Mouse (Mus musculus) testis, postnatal 14 days (tissue): Measurements from ENCODE around the gene Nup210l.
"Not testable (repeated sequence)": the region's sequence is repeated elsewhere in the genome, so short reads cannot be mapped to it uniquely, and the experiment has no call there.

ENCODE experiments used
- DNase-seq: peaks from one replicate; pipeline ENCODE4 v3.0.0; 2021; ENCODE audit warnings: low spot score

Nup210l gene

DNA sequence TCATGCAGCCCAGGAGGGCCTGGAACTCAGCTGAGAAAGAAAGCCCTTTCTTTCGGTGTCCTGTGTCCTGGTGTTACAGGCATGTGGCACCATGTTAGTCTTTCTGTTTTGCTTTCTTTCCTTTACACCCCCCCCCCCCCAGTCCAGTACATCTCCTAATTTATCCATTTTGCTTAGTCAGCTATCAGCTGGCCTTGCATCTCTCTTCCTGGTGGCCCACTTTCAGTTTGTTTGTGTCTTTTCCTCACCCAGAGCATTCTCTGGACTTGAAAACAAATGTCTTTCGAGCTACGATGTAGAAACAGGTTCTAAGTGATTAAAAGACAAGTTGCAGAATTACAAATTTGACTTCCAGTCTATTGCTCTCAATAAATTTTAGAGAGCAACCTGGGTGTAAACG lies 118.5 kb downstream of the Nup210l start:
- DNase-seq: no peak

DNA sequence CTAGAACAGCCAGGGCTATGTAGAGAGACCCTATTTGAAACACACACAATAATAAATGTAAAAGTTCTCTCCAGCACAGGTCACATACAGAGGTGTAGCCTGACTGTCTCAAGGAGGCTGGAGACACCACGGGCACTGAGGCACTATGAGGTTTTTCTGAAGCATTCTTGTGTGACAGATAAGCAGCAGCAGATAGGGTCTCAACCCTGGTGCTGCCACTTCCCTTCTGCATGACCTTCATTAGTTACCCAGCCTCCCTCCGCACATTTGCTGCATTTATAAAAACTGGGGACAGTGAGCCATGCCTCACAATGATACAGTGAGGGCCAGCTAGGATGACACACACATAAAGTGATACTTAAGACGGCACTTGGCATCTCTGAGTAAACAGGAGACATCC lies 119.0 kb downstream of the Nup210l start:
- DNase-seq: no peak

DNA sequence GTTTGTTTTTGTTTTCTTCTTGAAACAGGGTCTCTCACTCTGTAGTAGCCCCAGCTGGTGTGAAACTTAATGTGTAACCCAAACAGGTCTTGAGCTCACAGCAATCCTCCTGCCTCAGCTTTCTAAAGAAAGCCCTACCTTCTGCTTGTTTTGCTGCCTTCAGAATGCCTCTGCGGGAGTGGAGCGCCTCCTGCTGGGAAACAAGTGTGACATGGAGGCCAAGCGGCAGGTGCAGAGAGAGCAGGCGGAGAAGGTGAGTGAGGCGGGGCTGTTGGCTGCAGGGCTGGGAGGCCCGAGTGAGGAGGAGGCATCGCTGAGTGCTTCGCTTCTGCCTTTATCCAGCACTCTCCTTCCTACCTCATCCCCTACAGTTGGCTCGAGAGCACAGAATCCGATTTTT lies 120.4 kb downstream of the Nup210l start:
- DNase-seq: no peak

DNA sequence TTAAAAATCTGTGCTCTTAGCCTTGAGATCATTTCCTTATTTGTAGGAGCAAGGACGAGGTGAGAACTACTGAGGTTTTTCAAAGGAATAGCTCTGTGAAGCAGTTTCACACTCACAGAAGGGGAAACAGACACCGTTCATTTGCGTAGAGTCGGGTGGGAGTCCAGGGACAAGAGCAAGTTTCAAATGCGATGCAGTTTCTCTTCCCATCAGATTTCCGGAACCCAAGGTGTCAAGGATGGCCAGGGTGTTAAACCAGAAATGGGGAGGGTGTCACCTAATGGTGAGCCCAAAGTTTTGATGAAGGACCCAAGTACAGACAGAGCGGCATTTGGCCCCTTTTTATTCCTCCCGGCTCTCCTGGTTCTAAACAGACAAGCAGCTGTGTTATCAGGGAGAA lies 127.1 kb downstream of the Nup210l start:
- no peak for DNase-seq

DNA sequence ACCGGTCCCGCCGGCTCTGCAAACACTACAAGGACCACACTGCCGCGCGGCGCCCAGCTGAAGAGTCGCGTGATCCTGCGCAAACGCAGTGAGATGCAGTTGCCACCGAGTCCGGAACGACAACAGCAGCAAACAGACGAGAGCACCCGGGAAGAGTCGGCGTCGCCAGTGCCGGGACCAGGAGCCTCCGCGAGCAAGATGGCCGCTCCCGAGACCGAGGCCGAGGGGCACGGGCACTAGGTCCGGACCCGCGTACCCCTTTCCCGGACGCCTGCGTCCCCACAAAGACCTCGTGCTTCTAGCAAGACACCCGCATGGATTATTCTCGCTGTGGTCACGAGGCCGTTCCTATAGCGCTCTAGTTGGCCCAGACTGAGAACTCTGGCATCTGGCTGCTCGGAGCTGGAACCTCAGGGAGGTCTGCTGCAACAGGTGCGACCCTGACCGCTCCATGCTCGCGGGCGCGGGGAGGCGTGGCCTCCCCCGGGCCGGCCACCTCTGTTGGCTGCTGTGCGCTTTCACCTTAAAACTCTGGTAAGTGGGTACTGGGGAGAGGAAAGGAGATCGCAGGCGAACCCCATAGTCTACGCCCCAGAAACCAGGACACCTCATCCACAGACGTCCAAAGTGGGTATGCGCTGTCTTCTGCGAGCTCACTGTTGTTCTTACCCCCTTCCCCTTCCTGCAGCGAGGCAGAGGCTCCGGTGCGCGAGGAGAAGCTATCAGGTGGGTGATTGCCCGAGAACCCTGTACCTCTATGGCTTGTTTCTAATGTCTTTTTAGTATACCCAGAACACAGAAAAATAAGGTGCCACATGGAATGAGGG lies 127.8 kb downstream of the Nup210l start, which contains the start of gene Jtb:
Gene Jtb (plus strand): TSS at position 91 of the 827 bp plus-strand sequence.
- peak; percentile 93 for DNase-seq

DNA sequence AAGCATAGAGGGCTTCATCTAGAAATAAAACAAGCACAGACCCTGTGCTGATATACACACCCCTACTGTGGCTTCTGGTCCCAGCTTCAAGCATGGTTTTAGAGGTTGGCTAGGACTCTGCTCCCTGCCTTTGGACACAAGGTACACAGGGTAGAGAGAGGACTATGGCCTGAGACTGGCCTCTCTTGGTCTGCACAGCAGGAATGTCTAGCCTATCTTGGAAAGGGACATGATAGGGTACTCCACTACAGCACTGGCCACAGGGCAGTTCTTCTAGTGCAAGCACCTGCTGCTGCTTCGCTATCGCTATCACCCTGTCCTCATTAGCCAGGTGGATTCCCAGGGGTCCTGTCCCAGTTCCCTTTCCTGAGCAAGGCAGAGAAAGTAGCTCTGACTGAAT lies 137.3 kb downstream of the Nup210l start:
- DNase-seq: no peak

DNA sequence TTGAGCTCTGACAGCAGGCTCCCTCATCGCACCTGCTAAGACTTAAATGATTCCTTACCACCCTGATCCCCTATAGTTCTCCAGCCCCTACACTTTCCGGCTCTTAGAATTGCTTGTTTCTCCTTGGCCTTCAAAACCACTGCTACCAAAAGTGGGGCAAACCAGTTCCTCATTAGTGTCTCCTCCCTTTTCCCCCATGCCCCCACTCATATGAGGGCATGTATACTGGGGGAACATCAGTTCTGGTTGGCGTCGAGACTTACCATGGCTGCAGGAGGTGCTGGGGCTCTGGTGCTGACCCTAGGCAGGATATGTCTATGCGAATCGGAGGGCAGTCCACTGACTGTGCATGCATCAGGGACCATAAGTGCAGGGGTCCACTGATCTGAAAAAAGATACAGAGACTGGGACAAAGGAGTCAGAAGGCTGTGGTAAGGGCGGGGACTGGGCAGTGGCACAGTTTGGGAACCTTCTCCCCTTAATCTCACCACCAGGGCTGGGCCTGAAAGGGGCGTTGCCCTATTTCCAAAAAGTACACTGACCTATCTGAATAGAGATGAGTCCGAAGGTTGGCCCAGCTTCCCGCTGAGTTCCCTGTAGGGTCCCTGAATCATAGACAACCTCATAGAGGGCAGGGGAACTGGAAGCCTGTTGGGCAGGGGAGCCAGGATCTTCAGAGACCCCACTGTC lies 137.9 kb downstream of the Nup210l start:
- no peak for DNase-seq

DNA sequence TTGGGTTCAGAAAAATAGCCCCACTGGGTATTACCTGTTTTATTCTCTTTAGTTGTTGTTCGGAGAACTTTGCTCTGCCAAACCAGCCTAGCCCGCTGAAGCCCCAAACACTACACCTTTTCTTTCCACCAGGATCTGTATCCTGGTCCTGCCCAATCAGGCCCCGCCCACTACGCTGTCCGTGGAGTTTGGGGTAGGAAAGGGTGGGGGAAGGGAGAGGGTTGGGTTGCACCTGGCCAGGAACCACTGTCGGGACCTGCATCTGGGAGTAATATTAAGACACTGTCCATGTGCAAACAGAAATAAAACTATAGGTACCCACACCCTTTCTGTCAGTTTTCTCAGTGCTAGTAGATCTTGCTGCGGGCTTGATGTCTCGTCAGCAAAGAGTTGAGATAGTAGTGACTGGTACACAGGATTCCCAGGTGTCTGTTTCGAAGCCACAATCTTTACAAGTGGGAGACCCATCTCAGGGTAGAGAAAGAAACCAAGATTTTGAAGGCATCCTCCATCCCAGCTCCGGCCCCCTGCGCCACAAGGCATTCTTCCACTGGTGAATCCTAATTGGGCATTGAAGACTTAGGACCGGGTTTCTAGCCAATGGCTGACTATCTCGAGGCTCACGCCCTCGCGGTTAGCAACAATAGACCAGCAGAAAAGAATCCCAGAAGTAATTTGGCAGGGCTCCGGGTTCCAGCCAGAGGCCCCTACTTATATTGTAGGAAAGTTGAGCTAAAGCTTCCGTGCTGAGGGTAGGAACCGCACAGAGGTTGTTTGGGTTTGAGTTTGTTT lies 139.2 kb downstream of the Nup210l start, which contains the start of gene Creb3l4:
Gene Creb3l4 (minus strand): TSS at position 529 of the 792 bp plus-strand sequence.
- peak; percentile 56 for DNase-seq

DNA sequence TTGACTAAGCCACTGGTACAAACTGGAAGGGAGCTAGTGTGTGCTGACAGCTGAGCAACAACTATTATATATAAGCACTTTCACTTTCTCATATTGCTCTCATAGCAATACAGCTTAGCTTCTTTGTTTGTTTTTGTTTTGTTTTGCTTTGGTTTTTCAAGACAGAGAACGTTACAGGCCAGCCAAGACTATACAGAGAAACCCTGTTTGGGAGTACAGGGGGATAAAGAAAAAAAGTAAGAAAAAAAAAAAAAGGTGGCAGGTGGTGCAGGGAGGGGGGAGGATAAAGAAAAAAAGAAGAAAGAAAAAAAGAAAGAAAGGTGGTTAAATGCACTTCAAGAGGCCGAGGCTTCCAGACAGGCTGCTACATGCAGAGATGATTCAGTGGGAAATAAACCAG lies 141.5 kb downstream of the Nup210l start:
- no peak for DNase-seq

DNA sequence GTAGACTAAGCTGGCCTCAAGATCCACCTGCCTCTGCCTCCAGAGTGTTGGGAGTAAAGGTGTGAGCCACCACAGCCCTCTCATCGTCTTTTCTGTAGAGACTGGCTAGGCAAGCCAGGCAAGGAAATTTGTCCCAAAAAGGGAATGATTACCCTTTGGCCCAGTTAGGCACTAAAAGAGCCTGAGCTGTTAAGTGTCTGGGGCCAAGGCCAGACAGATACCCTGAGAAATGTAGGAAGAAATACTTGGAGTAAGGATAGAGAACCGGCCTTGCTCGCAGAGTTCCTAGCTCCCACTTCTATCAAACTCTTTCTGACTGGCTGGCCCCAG lies 143.7 kb downstream of the Nup210l start:
- no peak for DNase-seq

DNA sequence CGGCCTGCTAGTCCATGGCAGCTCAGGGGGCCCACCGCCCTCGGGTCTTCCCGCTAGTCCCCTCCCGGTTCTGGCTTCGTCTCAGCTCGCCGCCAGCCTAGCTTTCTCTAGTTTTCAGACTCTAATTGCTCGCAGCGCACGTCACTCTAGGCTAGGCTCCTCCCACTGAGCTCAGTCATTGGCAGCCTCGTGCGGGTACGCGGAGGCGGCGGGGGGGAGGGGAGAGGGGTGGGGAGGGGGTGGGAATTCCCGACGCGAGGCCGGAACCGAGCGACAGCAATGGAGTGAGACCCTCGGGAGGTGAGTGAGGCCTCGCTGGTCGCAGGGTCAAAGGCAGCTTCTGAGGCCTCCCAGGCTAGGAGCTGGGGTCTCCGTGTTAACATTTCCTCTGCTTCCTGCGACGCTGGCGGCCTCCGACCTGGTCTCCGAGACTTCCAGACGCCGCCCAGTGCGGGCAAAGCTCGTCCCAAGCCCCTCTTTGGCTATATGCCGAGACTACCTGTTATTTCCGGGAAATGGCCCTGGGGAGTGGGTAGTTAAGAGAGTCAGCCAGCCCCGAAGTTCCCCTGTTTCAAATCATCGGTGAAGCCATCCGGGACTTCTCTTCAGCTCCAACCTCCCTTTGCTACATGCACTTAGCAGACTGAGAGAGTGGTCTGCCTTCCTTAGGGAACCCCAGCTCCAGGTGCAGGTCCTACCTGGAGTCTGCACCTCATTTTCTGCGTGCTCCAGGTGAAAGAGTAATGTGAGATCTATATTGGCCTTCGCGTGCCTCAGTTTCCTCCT lies 144.2 kb downstream of the Nup210l start, which contains the start of gene Slc39a1:
Gene Slc39a1 (plus strand): TSS at position 213 of the 786 bp plus-strand sequence.
- DNase-seq: peak; percentile 92

DNA sequence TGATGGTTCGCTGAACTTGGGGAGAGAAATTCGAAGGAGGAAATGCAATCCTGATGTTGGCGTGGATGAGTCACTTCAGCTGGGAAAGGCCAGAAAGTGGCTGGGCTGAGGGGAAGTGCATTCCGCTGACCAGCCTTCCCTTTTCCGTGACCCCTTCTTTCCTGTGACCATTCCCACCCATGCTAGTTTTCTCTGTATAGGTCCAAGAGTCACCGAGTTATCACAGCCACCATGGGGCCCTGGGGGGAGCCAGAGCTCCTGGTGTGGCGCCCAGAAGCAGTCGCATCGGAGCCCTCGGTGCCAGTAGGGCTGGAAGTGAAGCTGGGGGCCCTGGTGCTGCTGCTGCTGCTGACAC lies 144.8 kb downstream of the Nup210l start:
- no peak for DNase-seq

DNA sequence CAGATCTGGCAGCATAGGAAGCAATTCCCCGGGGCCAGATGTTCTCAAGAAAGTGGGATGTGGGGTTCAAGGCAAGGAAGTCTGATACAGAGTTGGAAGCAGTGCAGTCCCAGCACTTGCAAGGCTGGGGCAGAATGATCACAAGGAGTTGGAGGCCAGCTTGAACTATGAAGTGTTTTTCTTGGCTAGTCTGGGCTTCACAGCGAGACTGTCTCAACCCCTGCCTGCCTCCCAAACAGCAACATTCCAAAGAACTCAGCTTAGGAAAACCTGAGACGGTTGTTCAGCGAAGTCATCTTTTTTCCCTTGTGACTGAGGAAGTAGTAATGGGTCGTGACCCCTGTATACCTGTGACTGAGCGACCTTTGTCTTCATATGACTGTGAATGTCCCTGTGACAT lies 146.9 kb downstream of the Nup210l start:
- no peak for DNase-seq

DNA sequence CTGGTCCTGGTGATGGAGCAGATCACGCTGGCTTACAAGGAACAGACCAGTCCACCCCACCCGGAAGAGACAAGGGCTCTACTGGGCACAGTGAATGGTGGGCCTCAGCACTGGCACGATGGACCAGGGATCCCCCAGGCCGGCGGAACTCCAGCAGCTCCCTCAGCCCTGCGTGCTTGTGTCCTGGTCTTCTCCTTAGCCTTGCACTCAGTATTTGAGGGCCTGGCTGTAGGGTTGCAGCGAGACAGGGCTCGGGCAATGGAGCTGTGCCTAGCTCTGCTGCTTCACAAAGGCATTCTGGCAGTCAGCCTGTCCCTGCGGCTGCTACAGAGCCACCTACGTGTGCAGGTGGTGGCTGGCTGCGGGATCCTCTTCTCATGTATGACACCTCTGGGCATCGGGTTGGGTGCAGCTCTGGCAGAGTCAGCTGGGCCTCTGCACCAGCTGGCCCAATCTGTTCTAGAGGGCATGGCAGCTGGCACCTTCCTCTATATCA lies 147.8 kb downstream of the Nup210l start:
- DNase-seq: not testable (repeated sequence)

DNA sequence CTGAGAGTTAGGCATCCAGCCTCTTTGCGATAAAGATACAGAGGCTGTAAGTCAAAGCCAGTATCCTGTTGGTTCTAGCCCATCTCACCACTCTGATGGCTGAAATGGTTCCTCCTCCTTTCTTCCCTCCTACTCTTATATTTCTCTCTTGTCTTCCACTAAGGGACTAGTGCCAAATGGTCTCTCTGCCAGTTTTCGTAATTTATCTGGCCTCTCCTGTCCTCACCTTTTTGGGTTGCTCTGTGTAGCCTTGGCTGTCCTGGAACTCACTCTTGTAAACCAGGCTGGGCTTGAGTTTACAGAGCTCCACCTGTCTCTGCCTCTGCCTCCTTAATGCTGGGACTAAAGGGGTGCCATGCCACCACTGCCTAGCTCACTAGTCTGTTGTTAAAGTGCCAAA lies 148.7 kb downstream of the Nup210l start:
- DNase-seq: not testable (repeated sequence)

DNA sequence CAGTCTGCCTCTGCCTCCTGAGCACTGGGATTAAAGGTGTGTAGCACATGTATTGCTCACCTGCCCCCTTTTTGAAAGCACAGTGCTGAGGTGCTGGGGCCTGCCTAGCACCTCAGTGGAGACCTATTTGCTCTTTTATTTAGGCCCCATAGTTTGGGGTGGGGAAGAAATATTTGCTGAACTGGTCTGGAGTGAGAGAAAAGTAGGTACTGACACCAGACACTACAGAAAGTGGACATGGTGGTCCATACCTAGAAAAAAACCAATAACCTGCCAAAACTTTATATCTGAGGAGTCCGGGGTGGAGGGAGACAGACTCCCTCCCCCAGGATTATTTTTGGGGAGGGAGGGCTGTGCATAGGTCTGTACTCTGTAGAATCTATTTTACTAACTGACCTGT lies 149.2 kb downstream of the Nup210l start:
- not testable (repeated sequence) for DNase-seq

DNA sequence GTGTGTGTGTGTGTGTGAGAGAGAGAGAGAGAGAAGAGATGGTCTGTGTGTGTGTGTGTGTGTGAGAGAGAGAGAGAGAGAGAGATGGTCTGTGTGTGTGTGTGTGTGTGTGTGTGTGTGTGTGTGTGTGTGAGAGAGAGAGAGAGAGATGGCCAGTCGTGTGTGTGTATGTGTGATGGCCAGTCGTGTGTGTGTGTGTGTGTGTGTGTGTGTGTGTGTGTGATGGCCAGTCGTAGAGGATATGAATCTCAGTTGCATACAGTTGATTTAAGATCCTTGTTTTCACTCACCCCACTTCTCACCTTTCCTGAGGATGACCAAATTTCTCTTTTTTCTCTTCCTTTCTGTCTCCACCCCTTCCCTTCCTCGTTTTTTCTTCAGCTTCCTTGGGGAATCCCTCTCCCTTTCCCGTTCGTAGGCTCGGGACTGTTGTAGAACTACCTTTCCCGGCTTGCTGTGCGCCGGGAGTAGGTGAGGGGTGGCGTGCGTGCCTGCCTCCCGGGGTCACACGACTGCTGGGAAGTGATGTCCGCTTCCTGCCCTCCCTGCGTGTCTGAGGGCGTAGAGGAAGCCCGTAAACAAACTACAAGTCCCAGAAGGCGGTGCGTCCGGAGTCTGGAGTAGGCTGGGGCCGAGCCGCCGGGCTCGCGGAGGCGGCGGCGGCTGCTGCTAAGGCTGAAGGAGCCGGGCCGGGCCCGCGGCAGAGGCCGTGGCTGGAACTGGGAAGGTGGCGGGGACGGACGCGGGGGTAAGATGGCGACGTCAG lies 149.9 kb downstream of the Nup210l start, which contains the start of gene Crtc2:
Gene Crtc2 (plus strand): TSS at position 511 of the 766 bp plus-strand sequence.
- DNase-seq: peak; percentile 98

DNA sequence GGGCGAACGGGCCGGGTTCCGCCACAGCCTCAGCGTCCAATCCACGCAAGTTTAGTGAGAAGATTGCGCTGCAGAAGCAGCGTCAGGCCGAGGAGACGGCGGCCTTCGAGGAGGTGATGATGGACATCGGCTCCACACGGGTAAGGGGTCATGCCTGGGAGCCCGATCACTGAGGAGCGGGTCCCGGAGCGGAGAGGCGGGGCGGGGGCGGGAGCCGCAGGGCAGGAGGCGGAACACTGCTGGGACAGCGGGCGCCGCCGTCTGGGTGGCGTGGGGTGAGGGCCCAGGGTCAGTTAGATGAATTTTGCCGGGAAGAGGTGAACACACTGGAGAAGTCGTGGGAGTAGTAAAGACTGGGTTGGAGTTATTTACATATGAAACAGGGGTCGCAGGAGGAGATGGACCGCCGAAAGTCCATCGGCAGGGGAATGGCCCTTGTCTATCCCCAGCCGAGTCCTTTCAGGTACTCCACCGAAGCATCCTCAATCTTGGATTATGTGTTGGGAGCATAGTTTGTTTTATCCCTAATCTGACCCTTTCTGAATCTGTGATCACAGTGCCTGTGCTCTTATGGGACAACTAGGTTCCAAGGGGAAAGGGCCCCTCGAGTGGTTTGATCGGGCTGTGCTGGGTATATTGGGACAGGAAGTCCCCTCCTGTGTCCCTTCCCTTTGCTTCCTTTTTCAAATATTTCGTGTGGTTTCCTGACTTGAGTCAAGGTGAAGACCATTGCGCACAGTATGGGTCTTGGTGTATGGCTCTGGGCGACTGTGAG lies 150.7 kb downstream of the Nup210l start:
- DNase-seq: no peak

DNA sequence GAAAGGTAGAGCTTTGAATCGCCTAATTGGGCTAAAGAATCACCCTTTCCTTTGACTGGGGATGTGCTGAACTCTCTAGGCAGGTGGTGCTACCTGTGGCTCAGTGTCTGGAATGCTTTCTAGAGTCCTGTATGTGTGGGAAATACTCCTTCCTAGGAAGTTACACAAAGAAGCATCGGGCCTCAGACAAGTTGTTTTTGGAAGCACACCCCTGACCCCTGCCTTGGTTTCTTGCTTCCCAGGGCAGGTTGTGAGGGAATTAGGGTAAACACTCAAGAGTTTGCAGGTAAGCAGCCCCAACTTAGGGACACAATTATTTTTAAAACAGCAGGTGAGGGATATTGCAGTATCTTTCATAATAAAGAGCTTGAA lies 151.2 kb downstream of the Nup210l start:
- no peak for DNase-seq

DNA sequence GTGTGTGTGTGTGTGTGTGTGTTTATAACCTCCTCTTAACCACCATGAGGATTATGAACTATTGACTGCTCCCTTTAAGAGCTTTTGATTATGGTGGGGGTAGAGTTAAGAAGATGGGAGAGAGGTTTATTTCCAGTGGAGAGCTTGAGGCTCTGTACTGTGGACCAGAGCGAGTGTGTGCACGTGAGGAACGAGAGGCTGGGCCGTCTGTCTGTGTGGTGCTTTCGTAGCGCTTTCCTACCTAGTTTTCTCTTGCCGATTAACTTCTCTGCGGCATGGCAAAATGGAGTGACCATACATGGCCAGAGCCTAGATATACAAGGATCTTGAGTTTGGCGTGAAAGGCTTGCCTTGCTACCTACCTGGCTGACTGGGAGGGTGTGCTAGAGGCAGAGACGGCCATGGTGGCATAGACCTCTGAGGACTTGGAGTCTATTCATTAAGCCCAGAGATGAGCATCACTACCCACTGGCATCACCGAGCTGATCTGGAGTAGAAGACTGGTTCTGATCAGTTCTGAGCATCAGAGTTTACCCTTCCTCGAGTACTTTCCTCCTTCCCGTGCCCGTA lies 151.9 kb downstream of the Nup210l start:
- no peak for DNase-seq
